Mouse (Mus musculus) embryo, embryonic 11 days (tissue): ENCODE results near the gene Tbccd1.

Experiments used
- DNase-seq: peaks from one replicate; pipeline ENCODE4 v3.0.0-alpha.2; 2015

Tbccd1 gene

GRCm38 (mm10) chr16:22857431-22858113 is at the start of gene Tbccd1, which contains the start of gene Dnajb11:
Gene Tbccd1 (minus strand): TSS chr16:22857669.
Gene Dnajb11 (plus strand): TSS chr16:22857845.
- DNase-seq: peak; percentile 99

- no peak for DNase-seq
Observed at GRCm38 (mm10) chr16:22901326-22901725, 43.9 kb upstream of the Tbccd1 start.

- no peak for DNase-seq
Observed at GRCm38 (mm10) chr16:22899866-22900570, 42.5 kb upstream of the Tbccd1 start.

- no peak for DNase-seq
Observed at GRCm38 (mm10) chr16:22899346-22899745, 41.9 kb upstream of the Tbccd1 start.

- no peak for DNase-seq
Observed at GRCm38 (mm10) chr16:22896618-22897017, 39.1 kb upstream of the Tbccd1 start.

- DNase-seq: no peak
Observed at GRCm38 (mm10) chr16:22894095-22894494, 36.6 kb upstream of the Tbccd1 start.

- DNase-seq: no peak
Observed at GRCm38 (mm10) chr16:22891733-22892154, 34.3 kb upstream of the Tbccd1 start.

GRCm38 (mm10) chr16:22890683-22891510 is 33.4 kb upstream of the Tbccd1 start, which contains the start of gene Ahsg:
Gene Ahsg (plus strand): TSS chr16:22891277.
- DNase-seq: no peak

GRCm38 (mm10) chr16:22889716-22890115 is 32.2 kb upstream of the Tbccd1 start:
- no peak for DNase-seq

GRCm38 (mm10) chr16:22888835-22889234 is 31.4 kb upstream of the Tbccd1 start:
- no peak for DNase-seq

- DNase-seq: no peak
Observed at GRCm38 (mm10) chr16:22886726-22887125, 29.3 kb upstream of the Tbccd1 start.

- DNase-seq: no peak
Observed at GRCm38 (mm10) chr16:22885356-22885755, 27.9 kb upstream of the Tbccd1 start.

- no peak for DNase-seq
Observed at GRCm38 (mm10) chr16:22883441-22883840, 26.0 kb upstream of the Tbccd1 start.

GRCm38 (mm10) chr16:22881487-22881886 is 24.0 kb upstream of the Tbccd1 start:
- no peak for DNase-seq

- peak; percentile 68 for DNase-seq
Observed at GRCm38 (mm10) chr16:22880900-22881299, 23.4 kb upstream of the Tbccd1 start.

GRCm38 (mm10) chr16:22879945-22880595 is 22.6 kb upstream of the Tbccd1 start:
- DNase-seq: no peak

GRCm38 (mm10) chr16:22878716-22879115 is 21.2 kb upstream of the Tbccd1 start:
- DNase-seq: no peak

GRCm38 (mm10) chr16:22877660-22878390 is 20.4 kb upstream of the Tbccd1 start:
- DNase-seq: no peak

GRCm38 (mm10) chr16:22876218-22877043 is 19.0 kb upstream of the Tbccd1 start:
- peak; percentile 50 for DNase-seq

- DNase-seq: no peak
Observed at GRCm38 (mm10) chr16:22873369-22873768, 15.9 kb upstream of the Tbccd1 start.

GRCm38 (mm10) chr16:22872397-22872796 is 14.9 kb upstream of the Tbccd1 start:
- DNase-seq: no peak
